Mouse (Mus musculus) C2C12 (cell line): ENCODE measurements around the gene Pih1d1. TPM values are rescaled to one million over a fixed set of nuclear protein-coding genes. Genes with fewer than 3 reads are reported as not detected.
A peak's percentile ranks its signal among the peaks of the same experiment; 100 is the strongest.

ENCODE experiments used
- H3K27me3 ChIP-seq: one replicate; pipeline ENCODE4 v1.6.1; 2011; ENCODE audit not compliant: control insufficient read depth, insufficient read depth, insufficient read length
- H3K36me3 ChIP-seq: one replicate; pipeline ENCODE4 v1.6.1; 2011; ENCODE audit not compliant: control insufficient read depth, insufficient read depth
- H3K4me3 ChIP-seq: one replicate; pipeline ENCODE4 v1.5.1; 2011; ENCODE audit warnings: mild to moderate bottlenecking, control low read depth; ENCODE audit not compliant: poor library complexity, insufficient read depth, severe bottlenecking
- H3K79me2 ChIP-seq: one replicate; pipeline ENCODE4 v1.6.1; 2011; ENCODE audit not compliant: control insufficient read depth, insufficient read depth
- H3K79me3 ChIP-seq: one replicate; pipeline ENCODE4 v1.6.1; 2011; ENCODE audit warnings: low read depth, control low read depth
- H3ac ChIP-seq: one replicate; pipeline ENCODE3; 2011; ENCODE audit warnings: low read depth; ENCODE audit not compliant: control insufficient read depth, insufficient read length
- CEBPB ChIP-seq: IDR thresholded peaks from one replicate; pipeline ENCODE4 v1.6.1; 2011; ENCODE audit warnings: low read depth, mild to moderate bottlenecking, control low read depth, moderate library complexity
- CTCF ChIP-seq: IDR thresholded peaks from one replicate; pipeline ENCODE4 v1.5.1; 2011; ENCODE audit not compliant: control insufficient read depth, insufficient read depth, insufficient read length
- FOSL1 ChIP-seq: IDR thresholded peaks from one replicate; pipeline ENCODE4 v1.8.0; 2011; ENCODE audit warnings: mild to moderate bottlenecking, low read length; ENCODE audit not compliant: poor library complexity, insufficient read depth, severe bottlenecking
- MAX ChIP-seq: IDR thresholded peaks from one replicate; pipeline ENCODE4 v1.6.1; 2011; ENCODE audit warnings: mild to moderate bottlenecking, control low read depth
- MYOD1 ChIP-seq: IDR thresholded peaks from one replicate; pipeline ENCODE4 v1.6.1; 2011; ENCODE audit warnings: low read depth; ENCODE audit not compliant: control insufficient read depth, insufficient read length
- MYOG ChIP-seq: IDR thresholded peaks from one replicate; pipeline ENCODE4 v1.6.1; 2011; ENCODE audit not compliant: control insufficient read depth, insufficient read length; ENCODE audit errors: extremely low read depth
- USF1 ChIP-seq: IDR thresholded peaks from one replicate; pipeline ENCODE4 v1.6.1; 2011; ENCODE audit warnings: low read depth, mild to moderate bottlenecking, control low read depth, moderate library complexity
- polyA plus RNA-seq: library from polyadenylated mRNA; unstranded; fragments of >200 nt; fragmentation: generic; extraction: Trizol; gene quantifications from one replicate; pipeline ENCODE4 v1.2.1, GENCODE M21; 2012; ENCODE audit warnings: missing spikeins

The Pih1d1 gene
- polyA plus RNA-seq, 1 experiment, result 129 TPM

DNA sequence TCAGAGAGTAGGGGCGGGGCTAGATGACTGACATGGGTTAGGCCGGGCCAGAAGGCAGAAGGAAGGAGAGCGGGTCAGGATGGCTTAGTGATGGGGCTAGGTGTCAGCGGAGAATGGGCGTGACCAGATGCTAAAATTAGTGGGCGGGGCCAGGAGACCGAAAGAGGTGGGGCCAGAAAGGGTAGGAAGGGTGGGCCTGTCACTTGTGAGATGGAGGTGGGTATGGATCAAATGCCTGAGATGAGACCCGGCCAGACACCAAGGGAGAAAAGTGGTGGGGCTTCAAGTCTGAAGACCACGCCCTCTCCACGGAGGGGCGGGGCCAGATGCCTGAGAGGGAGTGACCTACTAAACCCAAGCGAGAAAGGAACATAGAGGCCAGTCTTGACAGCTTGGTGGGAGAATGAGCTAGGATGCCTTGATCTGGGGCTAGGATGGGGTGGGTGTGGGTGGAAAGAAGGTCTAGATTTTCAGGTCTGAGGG, 19.5 kb upstream of the Pih1d1 start:
- Histone ChIP-seq H3K79me2 (no peaks in the 10 kb centered on the region), H3K79me3 (no peaks in the 10 kb centered on the region), H3K4me3 (no peak overlapping the region), H3K27me3 (no peaks in the 10 kb centered on the region), H3ac (no peak overlapping the region), H3K36me3 (no peaks in the 10 kb centered on the region)
- TF ChIP-seq MYOD1 (no peak), MAX (no peak), FOSL1 (no peak), MYOG (no peak), CEBPB (no peak), CTCF (no peak), USF1 (no peak)

DNA sequence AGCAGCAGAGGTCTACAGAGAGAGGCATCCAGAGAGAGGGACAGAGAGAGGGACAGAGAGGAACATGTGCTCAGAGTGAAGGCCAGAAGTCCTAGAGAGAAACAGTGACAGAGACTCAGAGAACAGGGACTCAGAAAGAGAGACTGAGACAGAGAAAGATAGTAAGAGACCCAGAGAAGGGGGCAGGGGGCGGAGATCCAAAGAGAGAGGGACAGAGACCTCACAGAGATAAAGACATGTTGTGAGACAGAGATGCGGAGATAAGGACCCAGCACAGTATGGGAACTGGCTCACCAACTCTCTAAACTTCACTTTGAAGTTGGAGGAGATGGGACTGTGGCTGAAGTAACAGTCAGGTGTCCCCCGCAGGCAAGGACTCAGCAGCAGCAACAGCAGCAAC, 18.7 kb upstream of the Pih1d1 start:
- Histone ChIP-seq H3K36me3 (no peaks in the 10 kb centered on the region), H3K27me3 (no peaks in the 10 kb centered on the region), H3ac (no peak overlapping the region), H3K4me3 (no peak overlapping the region), H3K79me2 (no peaks in the 10 kb centered on the region), H3K79me3 (no peaks in the 10 kb centered on the region)
- TF ChIP-seq USF1, result no peak
- no peak for TF ChIP-seq MYOD1
- TF ChIP-seq MAX, result no peak
- no peak for TF ChIP-seq MYOG
- TF ChIP-seq CEBPB, result no peak
- TF ChIP-seq CTCF, result no peak
- no peak for TF ChIP-seq FOSL1

DNA sequence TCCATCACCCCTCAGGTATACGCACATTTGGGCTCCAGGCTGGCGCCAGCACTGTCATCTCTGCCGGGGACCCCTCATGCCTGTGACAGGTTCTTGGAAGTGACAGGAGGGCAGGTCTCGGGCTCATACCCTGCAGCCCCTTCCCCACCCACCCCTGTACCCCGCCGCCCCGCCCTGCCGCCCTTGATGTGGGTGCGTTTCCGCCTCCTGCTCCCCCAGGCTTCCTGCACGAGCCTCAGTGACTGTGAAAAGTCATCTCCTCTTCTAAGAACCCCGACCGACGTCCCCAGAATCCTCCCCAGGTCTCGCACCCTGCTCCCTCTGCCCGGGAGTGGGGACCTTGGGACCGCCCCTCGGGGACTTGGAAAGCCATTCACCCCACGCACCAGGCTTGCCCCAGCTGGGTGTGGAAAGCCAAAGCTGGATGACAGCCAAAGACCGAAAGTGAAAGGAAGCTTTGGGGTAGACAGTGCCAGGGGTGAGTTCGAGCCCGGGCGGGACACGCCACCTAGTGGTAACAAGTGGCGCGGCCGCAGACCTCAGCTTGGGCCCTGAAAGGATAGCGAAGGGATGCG, 18.0 kb upstream of the Pih1d1 start, which contains the start of the genes Gm45713 and Flt3l:
TSS of gene Gm45713 (minus strand) at position 239 of the 575 bp plus-strand sequence.
TSS of gene Flt3l (minus strand) at position 440 of the 575 bp plus-strand sequence.
- Histone ChIP-seq H3ac (peak within 1 kb of the TSS; percentile 76), H3K79me3 (no peaks in the 10 kb centered on the region), H3K27me3 (no peaks in the 10 kb centered on the region), H3K36me3 (no peaks in the 10 kb centered on the region), H3K4me3 (peak within 1 kb of the TSS; percentile 34), H3K79me2 (no peaks in the 10 kb centered on the region)
- no peak for TF ChIP-seq MYOG
- TF ChIP-seq CTCF, result peak; percentile 95

DNA sequence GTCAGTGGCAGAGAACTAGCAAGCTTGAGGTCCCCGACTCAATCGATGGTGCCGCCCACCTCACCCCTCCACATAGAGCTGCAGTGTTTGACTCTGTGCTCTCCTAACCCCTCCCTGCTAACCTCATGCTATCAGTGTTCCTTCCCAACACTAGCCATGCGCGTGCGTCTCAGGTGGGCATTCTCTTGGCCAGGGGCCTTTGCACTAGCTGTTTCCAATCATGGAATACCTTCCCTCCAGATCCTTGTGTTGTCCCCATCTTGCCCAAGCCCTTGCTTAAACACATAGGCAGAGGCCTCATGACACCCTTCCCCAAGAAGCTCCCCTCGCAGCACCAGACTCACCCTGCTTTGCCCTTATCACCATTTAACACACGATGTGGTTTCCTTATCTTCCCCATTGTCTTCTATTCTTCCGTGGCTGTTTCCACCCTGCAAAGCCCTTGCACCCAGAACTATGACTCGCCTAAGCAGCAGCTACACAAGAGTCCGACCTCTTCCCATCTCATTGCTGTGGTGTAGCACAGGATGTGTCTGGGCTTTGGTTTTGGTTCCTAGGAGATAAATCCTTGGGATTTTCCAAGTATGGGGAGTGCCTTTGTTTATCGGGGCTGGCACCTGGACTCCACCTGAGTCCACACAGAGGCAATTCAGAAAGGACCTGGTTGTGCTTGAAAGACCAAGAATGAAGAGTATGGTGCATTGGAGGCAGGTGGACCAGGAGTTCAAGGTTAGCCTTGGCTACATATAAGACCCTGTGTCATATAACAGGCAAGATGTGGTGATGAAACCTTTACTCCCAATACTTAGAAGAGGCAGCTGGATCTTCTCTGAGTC, 16.7 kb upstream of the Pih1d1 start:
- H3ac ChIP-seq, result no peak overlapping the region
- no peak overlapping the region for H3K4me3 ChIP-seq
- TF ChIP-seq CTCF, result no peak
- TF ChIP-seq MYOG, result no peak
- TF ChIP-seq FOSL1, result no peak
- TF ChIP-seq MYOD1, result no peak
- no peak for TF ChIP-seq CEBPB
- no peak for TF ChIP-seq USF1

DNA sequence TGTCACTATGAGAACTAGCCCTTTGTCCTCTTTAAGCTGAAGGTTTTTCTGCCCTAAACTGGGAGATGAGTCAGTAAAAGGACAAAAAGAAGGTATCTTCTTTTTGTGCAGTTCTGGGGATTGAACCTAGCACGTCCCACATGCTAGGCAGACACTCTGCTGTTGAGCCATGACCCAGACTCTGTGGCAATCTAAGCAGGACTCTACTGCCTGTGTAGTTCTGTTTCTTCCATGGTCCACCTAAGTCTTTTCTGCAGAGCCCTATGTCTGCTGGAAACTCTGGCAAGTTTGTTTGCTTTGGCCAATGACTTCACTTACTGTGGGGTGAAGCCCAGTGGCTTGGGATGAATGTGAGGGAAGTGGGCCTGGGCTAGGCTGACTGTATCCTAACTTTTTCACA, 15.7 kb upstream of the Pih1d1 start:
- no peaks in the 10 kb centered on the region for H3K79me3 ChIP-seq
- H3K36me3 ChIP-seq, result no peaks in the 10 kb centered on the region
- TF ChIP-seq CEBPB (no peak), CTCF (no peak), FOSL1 (no peak), USF1 (no peak), MYOD1 (no peak), MAX (no peak), MYOG (no peak)
- no peaks in the 10 kb centered on the region for H3K79me2 ChIP-seq
- H3K4me3 ChIP-seq, result no peak overlapping the region
- no peaks in the 10 kb centered on the region for H3K27me3 ChIP-seq
- H3ac ChIP-seq, result no peak overlapping the region

More for the DNA sequence above, 16.7 kb upstream of the Pih1d1 start:
- no peaks in the 10 kb centered on the region for H3K27me3 ChIP-seq
- H3K79me2 ChIP-seq, result no peaks in the 10 kb centered on the region
- H3K79me3 ChIP-seq, result no peaks in the 10 kb centered on the region
- no peaks in the 10 kb centered on the region for H3K36me3 ChIP-seq
